Mouse (Mus musculus) heart, adult 2 months (tissue): ENCODE results near the gene Tnrc6b.

Experiments
- CTCF ChIP-seq: fragments of 200-600 bp; IDR thresholded peaks from 2 replicates; pipeline ENCODE4 v1.8.1; 2022; ENCODE audit warnings: antibody characterized with exemption, mild to moderate bottlenecking, moderate library complexity
- EP300 ChIP-seq: fragments of 200-500 bp; IDR thresholded peaks from 2 replicates; pipeline ENCODE4 v1.6.1; 2011; ENCODE audit warnings: low read depth, low read length, control low read depth; ENCODE audit not compliant: insufficient read depth

DNA sequence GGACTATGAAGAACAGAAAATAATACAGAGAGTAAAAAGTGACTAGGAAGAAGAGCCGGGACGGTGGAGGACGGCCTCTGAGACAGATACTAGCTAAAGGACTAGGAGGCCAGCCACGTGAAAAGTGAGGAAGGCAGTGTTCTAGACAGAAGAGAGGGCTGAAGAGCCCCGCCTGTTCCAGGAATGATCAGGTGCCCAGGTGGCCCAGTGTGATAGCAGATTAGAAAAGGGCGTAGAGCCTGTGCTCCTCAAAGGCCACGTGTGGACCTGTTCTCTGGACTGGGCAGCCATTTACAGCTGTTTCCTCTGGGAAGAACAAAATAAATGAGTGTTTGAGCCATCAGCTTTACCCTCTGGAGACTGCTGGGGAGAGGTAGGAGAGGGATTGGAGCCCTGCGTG is 49.8 kb downstream of the Tnrc6b start:
- TF ChIP-seq EP300 (no peak), CTCF (no peak)
